Mouse (Mus musculus) hindbrain, postnatal 0 days (tissue): Measurements from ENCODE around the gene Mdfi. TPM values are rescaled to one million over a fixed set of nuclear protein-coding genes. Genes with fewer than 3 reads are reported as not detected.

ENCODE experiments used
- ATAC-seq: fragments of 200-750 bp; cut with Nextera tagmentation; 2 replicates; pipeline ENCODE4 v1.8.0; 2017; ENCODE audit warnings: mild to moderate bottlenecking, moderate TSS enrichment, moderate library complexity
- DNase-seq: peaks from one replicate; pipeline ENCODE4 v3.0.0-alpha.2; 2015; ENCODE audit warnings: low spot score
- H3K27ac ChIP-seq: fragments of 300-500 bp; sonication (generic); 2 replicates; pipeline ENCODE4 v1.5.1; 2014; ENCODE audit warnings: mild to moderate bottlenecking
- H3K27me3 ChIP-seq: fragments of 300-500 bp; sonication (generic); 2 replicates; pipeline ENCODE4 v1.6.1; 2014; ENCODE audit warnings: low read length, mixed read lengths; ENCODE audit not compliant: insufficient read depth
- H3K36me3 ChIP-seq: fragments of 300-500 bp; sonication (generic); 2 replicates; pipeline ENCODE4 v1.6.1; 2014; ENCODE audit warnings: low read length, mixed read lengths; ENCODE audit not compliant: insufficient read depth
- H3K4me1 ChIP-seq: fragments of 300-500 bp; sonication (generic); 2 replicates; pipeline ENCODE4 v1.6.1; 2014; ENCODE audit warnings: antibody characterized with exemption, low read length, mixed read lengths; ENCODE audit not compliant: insufficient read depth
- H3K4me2 ChIP-seq: fragments of 300-500 bp; sonication (generic); 2 replicates; pipeline ENCODE4 v1.6.1; 2014; ENCODE audit warnings: low read depth, mild to moderate bottlenecking, low read length, moderate library complexity, mixed read lengths
- H3K4me3 ChIP-seq: fragments of 300-500 bp; sonication (generic); 2 replicates; pipeline ENCODE4 v1.5.1; 2014; ENCODE audit warnings: low read length
- H3K9ac ChIP-seq: fragments of 300-500 bp; sonication (generic); replicated peaks from 2 replicates; pipeline ENCODE4 v1.6.1; 2014; ENCODE audit warnings: mild to moderate bottlenecking, low read length, moderate library complexity, mixed read lengths
- H3K9me3 ChIP-seq: fragments of 300-500 bp; sonication (generic); 2 replicates; pipeline ENCODE4 v1.6.1; 2016; ENCODE audit warnings: low read length, mixed read lengths
- CTCF ChIP-seq: IDR thresholded peaks from 2 replicates; pipeline ENCODE4 v1.5.1; 2016; ENCODE audit warnings: antibody characterized with exemption, control low read depth, low read depth
- WGBS: fragments of 180-500 bp; shearing (Covaris S2); extraction: QIAGEN DNeasy Blood & Tissue Kit; methylation state at CpG from one replicate; pipeline ENCODE4 v1.1.7; 2014; 5-methylcytosine and 5-hydroxymethylcytosine counted together
- polyA plus RNA-seq: library from polyadenylated mRNA; unstranded; fragments of >200 nt; fragmentation: Nextera tagmentation; extraction: Ambion mirVana; gene quantifications from 2 replicates; pipeline ENCODE4 v1.2.1, GENCODE M21; 2015
- total RNA-seq: library from RNA; depleted of rRNA; stranded (reverse); fragments of >200 nt; gene quantifications from 2 replicates; pipeline ENCODE4 v1.2.3, GENCODE M21; 2014

The Mdfi gene
- total and polyA plus RNA-seq, 2 experiments from 2014 or later: 2.6 to 38.7 TPM

GRCm38 (mm10) chr17:47876776-47877714, 42.6 kb upstream of the Mdfi start:
- Histone ChIP-seq H3K4me2 (peak overlapping the region; percentile 61), H3K27me3 (0 out of 2 replicates have a peak, but pooled peaks cover 6% of the 10 kb centered on the region), H3K4me1 (peaks cover 29% of the 10 kb centered on the region), H3K9me3 (no peaks in the 10 kb centered on the region), H3K4me3 (peak overlapping the region; percentile 43), H3K36me3 (peaks cover 3% of the 10 kb centered on the region; the same call in 1 of the 2 replicates), H3K9ac (peak overlapping the region; percentile 49), H3K27ac (peak overlapping the region; percentile 78)
- no peak for ATAC-seq
- TF ChIP-seq CTCF: no peak
- DNase-seq: peak; percentile 72
- 14% methylated on average over 26 of the region's 26 CpGs for WGBS

- peaks cover 27% of the 10 kb centered on the region; the same call in 1 of the 2 replicates for H3K36me3 ChIP-seq
- no peaks in the 10 kb centered on the region for H3K27me3 ChIP-seq
- H3K4me2 ChIP-seq: peak overlapping the region; percentile 21; the same call in 1 of the 2 replicates
- DNase-seq (peak; percentile 82), ATAC-seq (peak; percentile 70)
- no peaks in the 10 kb centered on the region for H3K9me3 ChIP-seq
- H3K4me3 ChIP-seq: no peak overlapping the region
- WGBS: 12% methylated on average over 9 of the region's 9 CpGs
- peak overlapping the region; percentile 56; the same call in 1 of the 2 replicates for H3K27ac ChIP-seq
- no peak overlapping the region for H3K9ac ChIP-seq
- peaks cover 17% of the 10 kb centered on the region; the same call in 1 of the 2 replicates for H3K4me1 ChIP-seq
- TF ChIP-seq CTCF: peak; percentile 93
These were observed 38.9 kb upstream of the Mdfi start for GRCm38 (mm10) chr17:47873341-47873791.

GRCm38 (mm10) chr17:47872311-47873011, 38.0 kb upstream of the Mdfi start:
- no peak for TF ChIP-seq CTCF
- Histone ChIP-seq H3K27ac (peak overlapping the region; percentile 56; the same call in 1 of the 2 replicates), H3K36me3 (peaks cover 33% of the 10 kb centered on the region; the same call in 1 of the 2 replicates), H3K9me3 (no peaks in the 10 kb centered on the region), H3K4me2 (0 out of 2 replicates have a peak overlapping the region, but pooled peaks have one; percentile 21), H3K9ac (0 out of 2 replicates have a peak overlapping the region, but pooled peaks have one; percentile 13), H3K4me1 (peaks cover 14% of the 10 kb centered on the region; the same call in 1 of the 2 replicates), H3K4me3 (no peak overlapping the region), H3K27me3 (no peaks in the 10 kb centered on the region)
- 32% methylated on average over 31 of the region's 31 CpGs for WGBS
- ATAC-seq: peak; percentile 27; the same call in 1 of the 2 replicates
- peak; percentile 74 for DNase-seq

- H3K36me3 ChIP-seq: peaks cover 30% of the 10 kb centered on the region; the same call in 1 of the 2 replicates
- no peak for TF ChIP-seq CTCF
- no peak overlapping the region for H3K27ac ChIP-seq
- 0 out of 2 replicates have a peak, but pooled peaks cover 5% of the 10 kb centered on the region for H3K4me1 ChIP-seq
- no peak overlapping the region for H3K9ac ChIP-seq
- no peak for DNase-seq
- no peak overlapping the region for H3K4me2 ChIP-seq
- H3K4me3 ChIP-seq: no peak overlapping the region
- 95% methylated on average over 10 of the region's 10 CpGs for WGBS
- H3K27me3 ChIP-seq: no peaks in the 10 kb centered on the region
- no peaks in the 10 kb centered on the region for H3K9me3 ChIP-seq
- no peak for ATAC-seq
These were observed 35.4 kb upstream of the Mdfi start for GRCm38 (mm10) chr17:47869874-47870273.

- ATAC-seq: 0 out of 2 replicates have a peak, but pooled peaks have one; percentile 10
- 61% methylated on average over 10 of the region's 10 CpGs for WGBS
- DNase-seq: peak; percentile 50
- Histone ChIP-seq H3K4me2 (no peak overlapping the region), H3K27me3 (no peaks in the 10 kb centered on the region), H3K4me1 (no peaks in the 10 kb centered on the region), H3K9me3 (no peaks in the 10 kb centered on the region), H3K36me3 (peaks cover 30% of the 10 kb centered on the region; the same call in 1 of the 2 replicates), H3K4me3 (no peak overlapping the region), H3K27ac (no peak overlapping the region), H3K9ac (no peak overlapping the region)
- no peak for TF ChIP-seq CTCF
These were observed 31.5 kb upstream of the Mdfi start for GRCm38 (mm10) chr17:47866037-47866436.

- peak; percentile 89 for DNase-seq
These were observed 30.0 kb upstream of the Mdfi start for GRCm38 (mm10) chr17:47864496-47864895.

More at GRCm38 (mm10) chr17:47864496-47864895, 30.0 kb upstream of the Mdfi start:
- H3K27ac ChIP-seq: no peak overlapping the region
- H3K9ac ChIP-seq: no peak overlapping the region
- ATAC-seq: peak; percentile 81
- WGBS: 4% methylated on average over 16 of the region's 17 CpGs
- TF ChIP-seq CTCF: peak; percentile 94
- no peak overlapping the region for H3K4me3 ChIP-seq
- H3K9me3 ChIP-seq: no peaks in the 10 kb centered on the region
- no peaks in the 10 kb centered on the region for H3K4me1 ChIP-seq
- peaks cover 15% of the 10 kb centered on the region; the same call in 1 of the 2 replicates for H3K36me3 ChIP-seq
- H3K27me3 ChIP-seq: no peaks in the 10 kb centered on the region
- H3K4me2 ChIP-seq: peak overlapping the region; percentile 41
